Mouse (Mus musculus): ENCODE measurements around the gene Syce1l. TPM values are rescaled to one million over a fixed set of nuclear protein-coding genes. Genes with fewer than 3 reads are reported as not detected.

The Syce1l gene
- polyA plus RNA-seq, 1 experiment from 2014 or later, result not detected

DNA sequence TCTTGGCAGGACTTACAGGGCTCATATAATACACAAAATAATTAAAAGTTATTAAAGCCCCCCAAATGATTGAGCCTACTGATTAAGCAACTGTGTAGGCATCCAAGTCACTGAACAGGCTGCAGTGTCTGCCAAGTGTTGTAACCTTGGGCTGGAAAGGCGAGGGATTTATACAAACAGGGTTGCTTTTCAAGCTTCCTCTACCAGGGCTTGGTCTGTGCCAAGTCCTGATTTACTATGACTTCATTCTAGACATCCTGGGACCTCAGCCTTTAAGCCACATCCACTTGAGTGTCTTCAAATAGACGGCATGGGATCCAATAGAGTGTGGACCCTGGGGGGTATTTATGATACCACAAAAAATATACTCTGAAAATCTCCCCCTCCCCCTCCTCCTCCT lies 32.3 kb downstream of the Syce1l start:
- TF ChIP-seq CTCF (IDR thresholded peaks at IDR 0.05; ENCODE audit: low read depth) (no peak), EP300 (optimal IDR thresholded peaks at IDR 0.05) (no peak)
- H3K9ac ChIP-seq (ENCODE audit: low read length), result no peak overlapping the region
- no peak overlapping the region for H3K4me2 ChIP-seq (replicated peaks; ENCODE audit: low read depth)
- ATAC-seq (ENCODE audit: low FRiP score, low TSS enrichment) (no peak), DNase-seq (ENCODE audit: low spot score) (no peak)
- no peaks in the 10 kb centered on the region for H3K9me3 ChIP-seq (ENCODE audit: control insufficient read depth, low read length)
- WGBS, result 48% methylated on average over 2 of the region's 2 CpGs
- H3K27me3 ChIP-seq (ENCODE audit: control insufficient read depth, insufficient read depth, low read length), result no peaks in the 10 kb centered on the region
- H3K4me3 ChIP-seq (ENCODE audit: low read depth, low read length), result no peak overlapping the region
- H3K4me1 ChIP-seq (replicated peaks; ENCODE audit: control insufficient read depth, insufficient read depth), result no peaks in the 10 kb centered on the region
- H3K27ac ChIP-seq (replicated peaks), result no peak overlapping the region
- no peaks in the 10 kb centered on the region for H3K36me3 ChIP-seq (ENCODE audit: control insufficient read depth, insufficient read depth, low read length)

- Histone ChIP-seq H3K27ac (replicated peaks) (no peak overlapping the region), H3K4me1 (replicated peaks; ENCODE audit: control insufficient read depth, insufficient read depth) (no peaks in the 10 kb centered on the region), H3K9me3 (ENCODE audit: control insufficient read depth, low read length) (no peaks in the 10 kb centered on the region), H3K9ac (ENCODE audit: low read length) (no peak overlapping the region), H3K4me2 (replicated peaks; ENCODE audit: low read depth) (no peak overlapping the region), H3K27me3 (ENCODE audit: control insufficient read depth, insufficient read depth, low read length) (no peaks in the 10 kb centered on the region), H3K4me3 (ENCODE audit: low read depth, low read length) (no peak overlapping the region), H3K36me3 (ENCODE audit: control insufficient read depth, insufficient read depth, low read length) (no peaks in the 10 kb centered on the region)
- TF ChIP-seq EP300 (optimal IDR thresholded peaks at IDR 0.05) (no peak), CTCF (IDR thresholded peaks at IDR 0.05; ENCODE audit: low read depth) (no peak)
- DNase-seq (ENCODE audit: low spot score) (no peak), ATAC-seq (ENCODE audit: low FRiP score, low TSS enrichment) (no peak)
- 96% methylated on average over 1 of the region's 1 CpGs for WGBS
These were observed 33.8 kb downstream of the Syce1l start for GRCm38 (mm10) chr8:113676811-113677210.

DNA sequence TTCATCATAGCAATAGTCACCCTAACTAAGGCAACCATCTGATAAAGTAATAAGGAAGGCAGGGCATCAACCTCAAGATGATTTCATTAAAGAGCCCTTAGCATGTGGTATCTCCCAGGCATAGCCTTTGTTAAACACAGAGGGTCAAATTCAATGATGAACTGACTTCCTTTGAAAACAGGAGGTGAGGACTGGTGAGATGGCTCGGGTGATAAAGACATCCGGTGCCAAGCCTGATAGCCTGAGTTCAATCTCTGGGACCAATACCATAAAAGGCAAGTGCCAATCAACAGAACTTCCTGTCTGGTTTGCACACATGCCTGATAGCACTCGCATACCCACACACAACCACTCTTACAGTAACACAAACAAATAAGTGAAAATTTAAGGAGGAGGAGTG lies 36.3 kb downstream of the Syce1l start:
- H3K4me2 ChIP-seq (replicated peaks; ENCODE audit: low read depth), result no peak overlapping the region
- 57% methylated on average over 3 of the region's 3 CpGs for WGBS
- no peaks in the 10 kb centered on the region for H3K9me3 ChIP-seq (ENCODE audit: control insufficient read depth, low read length)
- no peak for DNase-seq (ENCODE audit: low spot score)
- H3K4me3 ChIP-seq (ENCODE audit: low read depth, low read length), result no peak overlapping the region
- no peak for ATAC-seq (ENCODE audit: low FRiP score, low TSS enrichment)
- H3K27me3 ChIP-seq (ENCODE audit: control insufficient read depth, insufficient read depth, low read length), result no peaks in the 10 kb centered on the region
- TF ChIP-seq EP300 (optimal IDR thresholded peaks at IDR 0.05), result no peak
- TF ChIP-seq CTCF (IDR thresholded peaks at IDR 0.05; ENCODE audit: low read depth), result no peak
- no peak overlapping the region for H3K27ac ChIP-seq (replicated peaks)
- H3K4me1 ChIP-seq (replicated peaks; ENCODE audit: control insufficient read depth, insufficient read depth), result no peaks in the 10 kb centered on the region
- H3K36me3 ChIP-seq (ENCODE audit: control insufficient read depth, insufficient read depth, low read length), result no peaks in the 10 kb centered on the region
- H3K9ac ChIP-seq (ENCODE audit: low read length), result no peak overlapping the region

- DNase-seq (ENCODE audit: low spot score) (no peak), ATAC-seq (ENCODE audit: low FRiP score, low TSS enrichment) (no peak)
- Histone ChIP-seq H3K9ac (ENCODE audit: low read length) (no peak overlapping the region), H3K4me1 (replicated peaks; ENCODE audit: control insufficient read depth, insufficient read depth) (no peaks in the 10 kb centered on the region), H3K27me3 (ENCODE audit: control insufficient read depth, insufficient read depth, low read length) (no peaks in the 10 kb centered on the region), H3K4me2 (replicated peaks; ENCODE audit: low read depth) (no peak overlapping the region), H3K36me3 (ENCODE audit: control insufficient read depth, insufficient read depth, low read length) (no peaks in the 10 kb centered on the region), H3K27ac (replicated peaks) (no peak overlapping the region), H3K9me3 (ENCODE audit: control insufficient read depth, low read length) (no peaks in the 10 kb centered on the region), H3K4me3 (ENCODE audit: low read depth, low read length) (no peak overlapping the region)
- no peak for TF ChIP-seq EP300 (optimal IDR thresholded peaks at IDR 0.05)
- TF ChIP-seq CTCF (IDR thresholded peaks at IDR 0.05; ENCODE audit: low read depth), result no peak
- 69% methylated on average over 17 of the region's 17 CpGs for WGBS
These were observed 45.0 kb downstream of the Syce1l start for GRCm38 (mm10) chr8:113687889-113688542.

DNA sequence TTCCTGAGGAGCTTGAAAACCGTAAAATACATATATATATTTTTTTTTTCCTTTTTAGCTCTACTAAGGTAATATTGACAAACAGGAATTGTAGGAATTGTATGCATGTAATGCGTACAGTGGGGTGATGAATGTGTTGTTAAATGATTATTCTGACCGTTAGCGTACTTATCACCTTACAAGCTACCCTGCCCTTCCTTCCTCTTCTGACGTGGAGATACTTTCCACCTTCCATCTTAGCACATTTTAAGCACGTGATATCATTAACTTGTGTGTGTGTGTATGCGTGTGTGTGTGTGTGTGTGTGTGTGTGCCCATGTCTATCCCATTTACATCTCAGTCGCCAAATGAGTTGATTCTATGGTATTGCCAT lies 45.5 kb downstream of the Syce1l start:
- Histone ChIP-seq H3K4me3 (ENCODE audit: low read depth, low read length) (no peak overlapping the region), H3K9me3 (ENCODE audit: control insufficient read depth, low read length) (no peaks in the 10 kb centered on the region), H3K4me2 (replicated peaks; ENCODE audit: low read depth) (no peak overlapping the region), H3K27me3 (ENCODE audit: control insufficient read depth, insufficient read depth, low read length) (no peaks in the 10 kb centered on the region), H3K4me1 (replicated peaks; ENCODE audit: control insufficient read depth, insufficient read depth) (no peaks in the 10 kb centered on the region), H3K36me3 (ENCODE audit: control insufficient read depth, insufficient read depth, low read length) (no peaks in the 10 kb centered on the region), H3K27ac (replicated peaks) (no peak overlapping the region), H3K9ac (ENCODE audit: low read length) (no peak overlapping the region)
- no peak for TF ChIP-seq CTCF (IDR thresholded peaks at IDR 0.05; ENCODE audit: low read depth)
- TF ChIP-seq EP300 (optimal IDR thresholded peaks at IDR 0.05), result no peak
- DNase-seq (ENCODE audit: low spot score) (no peak), ATAC-seq (ENCODE audit: low FRiP score, low TSS enrichment) (no peak)
- WGBS, result 77% methylated on average over 8 of the region's 8 CpGs

GRCm38 (mm10) chr8:113691622-113692343 lies 48.8 kb downstream of the Syce1l start:
- no peak for TF ChIP-seq CTCF (IDR thresholded peaks at IDR 0.05; ENCODE audit: low read depth)
- no peak for TF ChIP-seq EP300 (optimal IDR thresholded peaks at IDR 0.05)
- H3K9ac ChIP-seq (ENCODE audit: low read length), result no peak overlapping the region
- H3K4me3 ChIP-seq (ENCODE audit: low read depth, low read length), result no peak overlapping the region
- H3K4me2 ChIP-seq (replicated peaks; ENCODE audit: low read depth), result no peak overlapping the region
- no peaks in the 10 kb centered on the region for H3K36me3 ChIP-seq (ENCODE audit: control insufficient read depth, insufficient read depth, low read length)
- H3K4me1 ChIP-seq (replicated peaks; ENCODE audit: control insufficient read depth, insufficient read depth), result no peaks in the 10 kb centered on the region
- ATAC-seq (ENCODE audit: low FRiP score, low TSS enrichment), result no peak
- no peak for DNase-seq (ENCODE audit: low spot score)
- no peaks in the 10 kb centered on the region for H3K27me3 ChIP-seq (ENCODE audit: control insufficient read depth, insufficient read depth, low read length)
- 57% methylated on average over 14 of the region's 14 CpGs for WGBS
- no peak overlapping the region for H3K27ac ChIP-seq (replicated peaks)
- no peaks in the 10 kb centered on the region for H3K9me3 ChIP-seq (ENCODE audit: control insufficient read depth, low read length)

All from stomach, postnatal 0 days (tissue).